Mouse (Mus musculus) MEL (cell line): ENCODE measurements around the gene Vps29. TPM values are rescaled to one million over a fixed set of nuclear protein-coding genes. Genes with fewer than 3 reads are reported as not detected.

Source experiments
- DNase-seq: peaks from one replicate; pipeline ENCODE4 v3.0.0; 2011; ENCODE audit warnings: low read depth, low spot score
- H3K27ac ChIP-seq: 2 replicates; pipeline ENCODE4 v1.5.1; 2012; ENCODE audit warnings: low read depth, mild to moderate bottlenecking, control low read depth, low read length, moderate library complexity; ENCODE audit not compliant: control insufficient read depth
- H3K27me3 ChIP-seq, 2 experiments: fragments of 150-350 bp in 1 of 2; sonication (generic) in 1 of 2; 2 replicates each; pipeline ENCODE4 v1.6.1; 2012; ENCODE audit warnings: low read length in 2 of 2, mild to moderate bottlenecking in 2 of 2, improper control_type of control experiment in 1 of 2, moderate library complexity in 1 of 2; ENCODE audit not compliant: insufficient read depth in 2 of 2, control insufficient read depth in 1 of 2
- H3K36me3 ChIP-seq, 2 experiments: 2 replicates each; pipeline ENCODE4 v1.6.1; 2012 to 2014; ENCODE audit warnings: low read length in 2 of 2, improper control_type of control experiment in 1 of 2, inconsistent platforms in 1 of 2, mild to moderate bottlenecking in 1 of 2; ENCODE audit not compliant: insufficient read depth in 2 of 2, control insufficient read depth in 1 of 2
- H3K4me1 ChIP-seq, 2 experiments: fragments of 150-350 bp in 1 of 2; sonication (generic) in 1 of 2; 2 replicates each; pipeline ENCODE4 v1.6.1; 2012; ENCODE audit warnings: low read length in 2 of 2, improper control_type of control experiment in 1 of 2, mild to moderate bottlenecking in 1 of 2; ENCODE audit not compliant: insufficient read depth in 2 of 2, control insufficient read depth in 1 of 2
- H3K4me3 ChIP-seq, 2 experiments: fragments of 150-350 bp in 1 of 2; sonication (generic) in 1 of 2; 2 replicates each; pipeline ENCODE4 v1.5.1; 2012; ENCODE audit warnings: low read depth in 2 of 2, low read length in 2 of 2, mild to moderate bottlenecking in 2 of 2, moderate library complexity in 2 of 2, control low read depth in 1 of 2, improper control_type of control experiment in 1 of 2; ENCODE audit not compliant: control insufficient read depth in 1 of 2, insufficient read depth in 1 of 2
- H3K79me2 ChIP-seq: 2 replicates; pipeline ENCODE4 v1.6.1; 2012; ENCODE audit warnings: mild to moderate bottlenecking, low read length, moderate library complexity; ENCODE audit not compliant: control insufficient read depth, poor library complexity, insufficient read depth
- H3K9ac ChIP-seq: 2 replicates; pipeline ENCODE4 v1.6.1; 2012; ENCODE audit warnings: low read depth, mild to moderate bottlenecking, control low read depth, low read length, moderate library complexity; ENCODE audit not compliant: control insufficient read depth, poor library complexity, severe bottlenecking
- H3K9me3 ChIP-seq: fragments of 150-350 bp; sonication (generic); replicated peaks from 2 replicates; pipeline ENCODE4 v1.6.1; 2012; ENCODE audit warnings: mild to moderate bottlenecking, low read length, improper control_type of control experiment, moderate library complexity; ENCODE audit not compliant: insufficient read depth
- BHLHE40 ChIP-seq: IDR thresholded peaks from 2 replicates; pipeline ENCODE4 v1.6.1; 2012; ENCODE audit warnings: low read depth, mild to moderate bottlenecking, inconsistent platforms, low read length, improper control_type of control experiment, borderline replicate concordance
- CHD2 ChIP-seq: IDR thresholded peaks from 2 replicates; pipeline ENCODE4 v1.6.1; 2011; ENCODE audit warnings: low read length, improper control_type of control experiment
- CTCF ChIP-seq, 3 experiments: IDR thresholded peaks in 2 of 3; conservative IDR thresholded peaks in 1 of 3; 2 replicates each; pipeline ENCODE4 v1.5.1; 2011 to 2012; ENCODE audit warnings: low read length in 3 of 3, low read depth in 2 of 3, mild to moderate bottlenecking in 2 of 3, improper control_type of control experiment in 1 of 3, inconsistent platforms in 1 of 3, mixed read lengths in 1 of 3, moderate library complexity in 1 of 3; ENCODE audit not compliant: control insufficient read depth in 1 of 3, insufficient read depth in 1 of 3, poor library complexity in 1 of 3, severe bottlenecking in 1 of 3
- E2F4 ChIP-seq: IDR thresholded peaks from 2 replicates; pipeline ENCODE4 v1.6.1; 2011; ENCODE audit warnings: low read depth, low read length, improper control_type of control experiment, borderline replicate concordance
- ELF1 ChIP-seq: IDR thresholded peaks from 2 replicates; pipeline ENCODE4 v1.6.1; 2014; ENCODE audit warnings: low read depth, mild to moderate bottlenecking, inconsistent platforms, low read length, improper control_type of control experiment, moderate library complexity
- EP300 ChIP-seq, 2 experiments: IDR thresholded peaks; 2 replicates each; pipeline ENCODE4 v1.6.1; 2011; ENCODE audit warnings: improper control_type of control experiment in 2 of 2, low read length in 2 of 2, low read depth in 1 of 2, mild to moderate bottlenecking in 1 of 2
- ETS1 ChIP-seq: IDR thresholded peaks from 2 replicates; pipeline ENCODE4 v1.6.1; 2012; ENCODE audit warnings: low read depth, mild to moderate bottlenecking, inconsistent platforms, low read length, improper control_type of control experiment, moderate library complexity
- GABPA ChIP-seq: IDR thresholded peaks from 2 replicates; pipeline ENCODE4 v1.6.1; 2012; ENCODE audit warnings: low read depth, mild to moderate bottlenecking, inconsistent platforms, low read length, improper control_type of control experiment, moderate library complexity
- GATA1 ChIP-seq: IDR thresholded peaks from 2 replicates; pipeline ENCODE4 v1.6.1; 2011; ENCODE audit warnings: low read depth, low read length, improper control_type of control experiment
- HCFC1 ChIP-seq: IDR thresholded peaks from 2 replicates; pipeline ENCODE4 v1.6.1; 2012; ENCODE audit warnings: low read depth, mild to moderate bottlenecking, inconsistent platforms, low read length, improper control_type of control experiment, moderate library complexity
- JUND ChIP-seq: IDR thresholded peaks from 2 replicates; pipeline ENCODE4 v1.6.1; 2011; ENCODE audit warnings: low read depth, mild to moderate bottlenecking, improper control_type of control experiment, low read length
- KAT2A ChIP-seq: conservative IDR thresholded peaks from 2 replicates; pipeline ENCODE4 v1.6.1; 2012; ENCODE audit warnings: low read depth, low read length, improper control_type of control experiment, inconsistent platforms
- MAX ChIP-seq: IDR thresholded peaks from 2 replicates; pipeline ENCODE4 v1.6.1; 2011; ENCODE audit warnings: low read length, improper control_type of control experiment
- MAZ ChIP-seq: IDR thresholded peaks from 2 replicates; pipeline ENCODE4 v1.6.1; 2012; ENCODE audit warnings: low read depth, mild to moderate bottlenecking, inconsistent platforms, low read length, improper control_type of control experiment
- MEF2A ChIP-seq: IDR thresholded peaks from 2 replicates; pipeline ENCODE4 v1.6.1; 2014; ENCODE audit warnings: low read depth, mild to moderate bottlenecking, inconsistent platforms, low read length, improper control_type of control experiment; ENCODE audit not compliant: poor library complexity, insufficient replicate concordance, severe bottlenecking; ENCODE audit errors: extremely low read depth
- MXI1 ChIP-seq: IDR thresholded peaks from 2 replicates; pipeline ENCODE4 v1.6.1; 2011; ENCODE audit warnings: mild to moderate bottlenecking, low read depth, low read length, improper control_type of control experiment
- MYB ChIP-seq: IDR thresholded peaks from 2 replicates; pipeline ENCODE4 v1.6.1; 2011; ENCODE audit warnings: mild to moderate bottlenecking, low read depth, low read length, improper control_type of control experiment
- NELFE ChIP-seq: IDR thresholded peaks from 2 replicates; pipeline ENCODE4 v1.6.1; 2011; ENCODE audit warnings: low read depth, low read length, improper control_type of control experiment
- NRF1 ChIP-seq: IDR thresholded peaks from 2 replicates; pipeline ENCODE4 v1.6.1; 2014; ENCODE audit warnings: low read depth, mild to moderate bottlenecking, inconsistent platforms, low read length, improper control_type of control experiment, moderate library complexity; ENCODE audit not compliant: poor library complexity, insufficient read depth, severe bottlenecking
- POLR2A ChIP-seq, 2 experiments: IDR thresholded peaks; 2 replicates each; pipeline ENCODE4 v1.6.1; 2011 to 2012; ENCODE audit warnings: low read length in 2 of 2, mild to moderate bottlenecking in 2 of 2, control low read depth in 1 of 2, improper control_type of control experiment in 1 of 2, low read depth in 1 of 2, moderate library complexity in 1 of 2; ENCODE audit not compliant: control insufficient read depth in 1 of 2, insufficient read depth in 1 of 2, poor library complexity in 1 of 2
- POLR2AphosphoS5 ChIP-seq: IDR thresholded peaks from 2 replicates; pipeline ENCODE4 v1.6.1; 2012; ENCODE audit warnings: low read depth, borderline replicate concordance, mild to moderate bottlenecking, inconsistent platforms, low read length, moderate library complexity, mixed read lengths
- SIN3A ChIP-seq: IDR thresholded peaks from 2 replicates; pipeline ENCODE4 v1.6.1; 2012; ENCODE audit warnings: low read length, improper control_type of control experiment, inconsistent platforms
- TAL1 ChIP-seq: IDR thresholded peaks from 2 replicates; pipeline ENCODE4 v1.6.1; 2012; ENCODE audit warnings: mild to moderate bottlenecking, inconsistent platforms, low read length, moderate library complexity, mixed read lengths
- TBP ChIP-seq: IDR thresholded peaks from 2 replicates; pipeline ENCODE4 v1.8.0; 2011; ENCODE audit warnings: low read depth, low read length, improper control_type of control experiment
- TCF12 ChIP-seq: IDR thresholded peaks from 2 replicates; pipeline ENCODE4 v1.6.1; 2014; ENCODE audit warnings: low read depth, mild to moderate bottlenecking, inconsistent platforms, low read length, improper control_type of control experiment, moderate library complexity
- UBTF ChIP-seq: IDR thresholded peaks from 2 replicates; pipeline ENCODE4 v1.6.1; 2012; ENCODE audit warnings: low read depth, mild to moderate bottlenecking, inconsistent platforms, low read length, improper control_type of control experiment, moderate library complexity, borderline replicate concordance; ENCODE audit not compliant: insufficient read depth
- ZC3H11A ChIP-seq: IDR thresholded peaks from 2 replicates; pipeline ENCODE4 v1.6.1; 2012; ENCODE audit warnings: low read depth, mild to moderate bottlenecking, inconsistent platforms, low read length, improper control_type of control experiment
- ZKSCAN1 ChIP-seq: IDR thresholded peaks from 2 replicates; pipeline ENCODE4 v1.6.1; 2012; ENCODE audit warnings: low read depth, mild to moderate bottlenecking, inconsistent platforms, low read length, improper control_type of control experiment, moderate library complexity
- ZMIZ1 ChIP-seq: IDR thresholded peaks from 2 replicates; pipeline ENCODE4 v1.6.1; 2012; ENCODE audit warnings: low read depth, mild to moderate bottlenecking, inconsistent platforms, low read length, improper control_type of control experiment, moderate library complexity
- ZNF384 ChIP-seq: IDR thresholded peaks from 2 replicates; pipeline ENCODE4 v1.6.1; 2012; ENCODE audit warnings: low read depth, mild to moderate bottlenecking, inconsistent platforms, low read length, improper control_type of control experiment
- polyA plus RNA-seq, 2 experiments: library from polyadenylated mRNA; stranded (reverse) in 1 of 2; unstranded in 1 of 2; fragments of >175 nt in 1 of 2; fragments of >200 nt in 1 of 2; gene quantifications; 2 replicates each; pipeline versions ENCODE4 v1.2.1 to v1.2.4; 2012; ENCODE audit warnings: low replicate concordance in 2 of 2, low read depth in 1 of 2; ENCODE audit not compliant: insufficient read length in 2 of 2, insufficient read depth in 1 of 2, missing spikeins in 1 of 2
- total RNA-seq: library from RNA; depleted of rRNA; stranded (reverse); fragments of 300-350 nt; gene quantifications from 2 replicates; pipeline ENCODE4 v1.2.3, GENCODE M21; 2012

The Vps29 gene
- total and polyA plus RNA-seq, 3 experiments: 92.1 to 424 (median 101) TPM

GRCm38 (mm10) chr5:122325477-122325876 is 28.7 kb upstream of the Vps29 start:
- Histone ChIP-seq H3K4me3 (no peak overlapping the region), H3K79me2 (no peaks in the 10 kb centered on the region), H3K36me3 (peaks cover 0 to 6% of the 10 kb centered on the region in 2 experiments; a peak in 2 of 4 replicates), H3K9me3 (no peaks in the 10 kb centered on the region), H3K27me3 (no peaks in the 10 kb centered on the region), H3K9ac (no peak overlapping the region), H3K4me1 (no peaks in the 10 kb centered on the region), H3K27ac (no peak overlapping the region)
- DNase-seq: no peak
- TF ChIP-seq MAZ (no peak), NRF1 (no peak), ZMIZ1 (no peak), UBTF (no peak), ZKSCAN1 (no peak), ELF1 (no peak), TCF12 (no peak), MXI1 (no peak), MEF2A (no peak), CTCF (IDR thresholded peaks at IDR 0.05 in 2 of 3, conservative IDR thresholded peaks at IDR 0.05 in 1 of 3; ENCODE audit: control insufficient read depth in 1 of 3, insufficient read depth in 1 of 3, low read depth in 2 of 3, low read length in 3 of 3, poor library complexity in 1 of 3, severe bottlenecking in 1 of 3) (no peak), ZNF384 (no peak), POLR2A (IDR thresholded peaks at IDR 0.05; ENCODE audit: control insufficient read depth in 1 of 2, insufficient read depth in 1 of 2, low read depth in 1 of 2, low read length in 2 of 2, poor library complexity in 1 of 2) (no peak), MYB (no peak), E2F4 (no peak), SIN3A (no peak), GABPA (no peak), GATA1 (no peak), NELFE (no peak), BHLHE40 (no peak), JUND (no peak)

- Histone ChIP-seq H3K4me3 (no peak overlapping the region), H3K9me3 (no peaks in the 10 kb centered on the region), H3K4me1 (no peaks in the 10 kb centered on the region), H3K27me3 (no peaks in the 10 kb centered on the region), H3K36me3 (peaks cover 0 to 4% of the 10 kb centered on the region in 2 experiments; a peak in 2 of 4 replicates), H3K27ac (no peak overlapping the region), H3K9ac (no peak overlapping the region), H3K79me2 (no peaks in the 10 kb centered on the region)
- no peak for DNase-seq
- TF ChIP-seq ZMIZ1 (no peak), MEF2A (no peak), MXI1 (no peak), CTCF (IDR thresholded peaks at IDR 0.05 in 2 of 3, conservative IDR thresholded peaks at IDR 0.05 in 1 of 3; ENCODE audit: control insufficient read depth in 1 of 3, insufficient read depth in 1 of 3, low read depth in 2 of 3, low read length in 3 of 3, poor library complexity in 1 of 3, severe bottlenecking in 1 of 3) (no peak), NRF1 (no peak), EP300 (IDR thresholded peaks at IDR 0.05; ENCODE audit: low read depth in 1 of 2, low read length in 2 of 2) (no peak), HCFC1 (no peak), CHD2 (no peak), TAL1 (no peak), E2F4 (no peak), TBP (no peak), ZNF384 (no peak), KAT2A (no peak), NELFE (no peak), UBTF (no peak), POLR2AphosphoS5 (no peak), MAX (no peak), ZC3H11A (no peak), ZKSCAN1 (no peak), ETS1 (no peak)
These were observed 26.9 kb upstream of the Vps29 start for GRCm38 (mm10) chr5:122327283-122327682.
